Mouse (Mus musculus): Measurements from ENCODE around the gene Foxi3.

Gene Foxi3

GRCm38 (mm10) chr6:70986683-70987082, 30.4 kb downstream of the Foxi3 start:
- intact Hi-C loops (cut with DNase I), result no loop called here

- intact Hi-C loops (cut with DNase I), result no loop called here
Observed at GRCm38 (mm10) chr6:70996123-70996723, 39.9 kb downstream of the Foxi3 start.

- intact Hi-C loops (cut with DNase I), result no loop called here
Observed at GRCm38 (mm10) chr6:71002656-71003055, 46.3 kb downstream of the Foxi3 start.

- intact Hi-C loops (cut with DNase I), result no loop called here
Observed at GRCm38 (mm10) chr6:71004161-71004560, 47.8 kb downstream of the Foxi3 start.

Data from adrenal gland (tissue).